Mouse (Mus musculus) liver, adult 2 months (tissue): ENCODE results near the gene Clasp1. TPM values are rescaled to one million over a fixed set of nuclear protein-coding genes. Genes with fewer than 3 reads are reported as not detected.

Experiments
- DNase-seq: peaks from one replicate; pipeline ENCODE4 v3.0.0-alpha.2; 2011; ENCODE audit warnings: low read depth, low spot score; ENCODE audit errors: extremely low read depth
- H3K27ac ChIP-seq: fragments of 200-500 bp; replicated peaks from 2 replicates; pipeline ENCODE4 v1.5.1; 2012; ENCODE audit warnings: low read depth, mild to moderate bottlenecking, control low read depth, inconsistent platforms, low read length; ENCODE audit not compliant: insufficient read depth
- H3K27me3 ChIP-seq: fragments of 200-500 bp; 2 replicates; pipeline ENCODE4 v1.6.1; 2012; ENCODE audit warnings: mild to moderate bottlenecking, moderate library complexity, low read length, inconsistent platforms; ENCODE audit not compliant: control insufficient read depth, insufficient read depth
- H3K36me3 ChIP-seq: fragments of 200-500 bp; 2 replicates; pipeline ENCODE4 v1.6.1; 2012; ENCODE audit warnings: low read length, inconsistent platforms; ENCODE audit not compliant: control insufficient read depth, insufficient read depth
- H3K4me1 ChIP-seq: fragments of 200-500 bp; 2 replicates; pipeline ENCODE4 v1.6.1; 2011; ENCODE audit warnings: low read length; ENCODE audit not compliant: control insufficient read depth, insufficient read depth
- H3K4me3 ChIP-seq: fragments of 200-500 bp; 2 replicates; pipeline ENCODE4 v1.5.1; 2011; ENCODE audit warnings: low read depth, mild to moderate bottlenecking, control low read depth, low read length, moderate library complexity; ENCODE audit not compliant: insufficient read depth
- H3K79me2 ChIP-seq: fragments of 200-500 bp; 2 replicates; pipeline ENCODE4 v1.6.1; 2012; ENCODE audit warnings: inconsistent platforms, mild to moderate bottlenecking, low read length, moderate library complexity; ENCODE audit not compliant: control insufficient read depth, insufficient read depth
- H3K9ac ChIP-seq: fragments of 200-500 bp; 2 replicates; pipeline ENCODE4 v1.6.1; 2012; ENCODE audit warnings: low read depth, mild to moderate bottlenecking, control low read depth, inconsistent platforms, low read length
- CTCF ChIP-seq: fragments of 200-500 bp; IDR thresholded peaks from 2 replicates; pipeline ENCODE4 v1.5.1; 2011; ENCODE audit warnings: low read depth, low read length, control low read depth
- POLR2A ChIP-seq: fragments of 200-500 bp; IDR thresholded peaks from 2 replicates; pipeline ENCODE4 v1.6.1; 2011; ENCODE audit warnings: low read length, control low read depth; ENCODE audit not compliant: insufficient read depth; ENCODE audit errors: extremely low read depth
- WGBS: fragments of 180-500 bp; shearing (Covaris S2); methylation state at CpG from one replicate; pipeline ENCODE4 v1.1.7; 2018; 5-methylcytosine and 5-hydroxymethylcytosine counted together
- polyA plus RNA-seq: library from polyadenylated mRNA; depleted of rRNA; stranded (reverse); fragments of >200 nt; gene quantifications from 2 replicates; pipeline ENCODE4 v1.2.3, GENCODE M21; 2012
- total RNA-seq: library from RNA; depleted of rRNA; stranded (reverse); fragments of >200 nt; gene quantifications from 2 replicates; pipeline ENCODE4 v1.2.3, GENCODE M21; 2014

Clasp1 gene
- total and polyA plus RNA-seq, 2 experiments: 4.1 to 12.1 TPM

- Histone ChIP-seq H3K9ac (no peak overlapping the region), H3K27ac (no peak overlapping the region), H3K79me2 (no peaks in the 10 kb centered on the region), H3K4me1 (no peaks in the 10 kb centered on the region), H3K27me3 (no peaks in the 10 kb centered on the region), H3K4me3 (no peak overlapping the region), H3K36me3 (no peaks in the 10 kb centered on the region)
- WGBS: 93% methylated on average over 2 of the region's 2 CpGs
- TF ChIP-seq POLR2A: no peak
- TF ChIP-seq CTCF: no peak
- no peak for DNase-seq
Observed at GRCm38 (mm10) chr1:118642296-118642999, 253.6 kb downstream of the Clasp1 start.

- DNase-seq: peak; percentile 66
- 70% methylated on average over 9 of the region's 9 CpGs for WGBS
- Histone ChIP-seq H3K27ac (no peak overlapping the region), H3K36me3 (no peaks in the 10 kb centered on the region), H3K9ac (no peak overlapping the region), H3K79me2 (no peaks in the 10 kb centered on the region), H3K27me3 (no peaks in the 10 kb centered on the region), H3K4me3 (no peak overlapping the region), H3K4me1 (no peaks in the 10 kb centered on the region)
- TF ChIP-seq POLR2A: no peak
- TF ChIP-seq CTCF: no peak
Observed at GRCm38 (mm10) chr1:118643138-118643979, 254.5 kb downstream of the Clasp1 start.

GRCm38 (mm10) chr1:118645701-118646100 lies 256.8 kb downstream of the Clasp1 start:
- H3K36me3 ChIP-seq: no peaks in the 10 kb centered on the region
- DNase-seq: peak; percentile 20
- no peaks in the 10 kb centered on the region for H3K27me3 ChIP-seq
- H3K4me1 ChIP-seq: no peaks in the 10 kb centered on the region
- WGBS: 58% methylated on average over 4 of the region's 4 CpGs
- H3K27ac ChIP-seq: no peak overlapping the region
- H3K79me2 ChIP-seq: no peaks in the 10 kb centered on the region
- TF ChIP-seq POLR2A: no peak
- no peak for TF ChIP-seq CTCF
- H3K9ac ChIP-seq: no peak overlapping the region
- no peak overlapping the region for H3K4me3 ChIP-seq

- Histone ChIP-seq H3K27me3 (no peaks in the 10 kb centered on the region), H3K9ac (no peak overlapping the region), H3K27ac (no peak overlapping the region), H3K4me1 (no peaks in the 10 kb centered on the region), H3K4me3 (no peak overlapping the region), H3K36me3 (no peaks in the 10 kb centered on the region), H3K79me2 (no peaks in the 10 kb centered on the region)
- no peak for DNase-seq
- TF ChIP-seq CTCF: no peak
- 75% methylated on average over 3 of the region's 3 CpGs for WGBS
Observed at GRCm38 (mm10) chr1:118648015-118648414, 259.2 kb downstream of the Clasp1 start.

GRCm38 (mm10) chr1:118649933-118650770 lies 261.3 kb downstream of the Clasp1 start:
- no peak for TF ChIP-seq CTCF
- Histone ChIP-seq H3K4me1 (no peaks in the 10 kb centered on the region), H3K79me2 (no peaks in the 10 kb centered on the region), H3K9ac (no peak overlapping the region), H3K36me3 (no peaks in the 10 kb centered on the region), H3K27ac (no peak overlapping the region), H3K27me3 (no peaks in the 10 kb centered on the region), H3K4me3 (no peak overlapping the region)
- WGBS: 42% methylated on average over 9 of the region's 9 CpGs
- peak; percentile 30 for DNase-seq
